Mouse (Mus musculus): ENCODE results near the gene A3galt2. TPM values are rescaled to one million over a fixed set of nuclear protein-coding genes. Genes with fewer than 3 reads are reported as not detected.

The A3galt2 gene
- total RNA-seq, 2 experiments from 2014 or later: 0.45 to 0.47 TPM

GRCm38 (mm10) chr4:128784950-128785631 lies 29.9 kb downstream of the A3galt2 start:
- no peak for DNase-seq (ENCODE audit: extremely low spot score in 1 of 2, low spot score in 2 of 2)
- intact Hi-C loops (cut with DNase I): no loop called here

- intact Hi-C loops (cut with DNase I): no loop called here
- no peak for DNase-seq (ENCODE audit: extremely low spot score in 1 of 2, low spot score in 2 of 2)
Observed at GRCm38 (mm10) chr4:128785921-128786654, 30.9 kb downstream of the A3galt2 start.

GRCm38 (mm10) chr4:128787023-128787939 lies 32.1 kb downstream of the A3galt2 start:
- no peak for DNase-seq (ENCODE audit: extremely low spot score in 1 of 2, low spot score in 2 of 2)

GRCm38 (mm10) chr4:128788108-128788507 lies 32.9 kb downstream of the A3galt2 start:
- intact Hi-C loops (cut with DNase I): no loop called here
- DNase-seq (ENCODE audit: extremely low spot score in 1 of 2, low spot score in 2 of 2): no peak

More at GRCm38 (mm10) chr4:128787023-128787939, 32.1 kb downstream of the A3galt2 start:
- intact Hi-C loops (cut with DNase I): no loop called here

GRCm38 (mm10) chr4:128789646-128790045 lies 34.5 kb downstream of the A3galt2 start:
- intact Hi-C loops (cut with DNase I): no loop called here
- DNase-seq (ENCODE audit: extremely low spot score in 1 of 2, low spot score in 2 of 2): no peak

- intact Hi-C loops (cut with DNase I): no loop called here
- DNase-seq (ENCODE audit: extremely low spot score in 1 of 2, low spot score in 2 of 2): no peak
Observed at GRCm38 (mm10) chr4:128793710-128794109, 38.5 kb downstream of the A3galt2 start.

GRCm38 (mm10) chr4:128794198-128794597 lies 39.0 kb downstream of the A3galt2 start:
- no peak for DNase-seq (ENCODE audit: extremely low spot score in 1 of 2, low spot score in 2 of 2)
- intact Hi-C loops (cut with DNase I): no loop called here

- intact Hi-C loops (cut with DNase I): no loop called here
- DNase-seq (ENCODE audit: extremely low spot score in 1 of 2, low spot score in 2 of 2): peak in 1 of 2 experiments; percentile 68
Observed at GRCm38 (mm10) chr4:128795596-128795995, 40.4 kb downstream of the A3galt2 start.

- DNase-seq (ENCODE audit: extremely low spot score in 1 of 2, low spot score in 2 of 2): no peak
- intact Hi-C loops (cut with DNase I): no loop called here
Observed at GRCm38 (mm10) chr4:128796788-128797187, 41.6 kb downstream of the A3galt2 start.

GRCm38 (mm10) chr4:128801675-128802465 lies 46.7 kb downstream of the A3galt2 start:
- no peak for DNase-seq (ENCODE audit: extremely low spot score in 1 of 2, low spot score in 2 of 2)
- intact Hi-C loops (cut with DNase I): no loop called here

- intact Hi-C loops (cut with DNase I): no loop called here
- DNase-seq (ENCODE audit: extremely low spot score in 1 of 2, low spot score in 2 of 2): no peak
Observed at GRCm38 (mm10) chr4:128803569-128803968, 48.4 kb downstream of the A3galt2 start.

- no peak for DNase-seq (ENCODE audit: extremely low spot score in 1 of 2, low spot score in 2 of 2)
- intact Hi-C loops (cut with DNase I): loop anchor here (5.0 kb wide), 1 partner anchor 48 kb away; no protein-coding TSS in a partner anchor
Observed at GRCm38 (mm10) chr4:128804426-128805149, 49.4 kb downstream of the A3galt2 start.

GRCm38 (mm10) chr4:128805150-128806042 lies 50.2 kb downstream of the A3galt2 start:
- intact Hi-C loops (cut with DNase I): loop anchor here (5.0 kb wide), 1 partner anchor 47 kb away; no protein-coding TSS in a partner anchor
- no peak for DNase-seq (ENCODE audit: extremely low spot score in 1 of 2, low spot score in 2 of 2)

GRCm38 (mm10) chr4:128806043-128806826 lies 51.1 kb downstream of the A3galt2 start, which contains the start of gene Zfp362:
Gene Zfp362, minus strand, starts transcription at chr4:128806045.
- intact Hi-C loops (cut with DNase I): loop anchor here (5.0 kb wide), 1 partner anchor 46 kb away; no protein-coding TSS in a partner anchor
- DNase-seq (ENCODE audit: extremely low spot score in 1 of 2, low spot score in 2 of 2): peak in 1 of 2 experiments; percentile 76

GRCm38 (mm10) chr4:128806827-128807179 lies 51.6 kb downstream of the A3galt2 start:
- intact Hi-C loops (cut with DNase I): loop anchor here (5.0 kb wide), 1 partner anchor 45 kb away; no protein-coding TSS in a partner anchor
- DNase-seq (ENCODE audit: extremely low spot score in 1 of 2, low spot score in 2 of 2): peak in 1 of 2 experiments; percentile 81

Data from left cerebral cortex, postnatal 10 days (tissue).